Mouse (Mus musculus) liver, adult 2 months (tissue): ENCODE data around the gene Atn1.

Experiments
- CTCF ChIP-seq: fragments of 200-500 bp; IDR thresholded peaks from 2 replicates; pipeline ENCODE4 v1.5.1; 2011; ENCODE audit warnings: low read depth, low read length, control low read depth
- POLR2A ChIP-seq: fragments of 200-500 bp; IDR thresholded peaks from 2 replicates; pipeline ENCODE4 v1.6.1; 2011; ENCODE audit warnings: low read length, control low read depth; ENCODE audit not compliant: insufficient read depth; ENCODE audit errors: extremely low read depth

DNA sequence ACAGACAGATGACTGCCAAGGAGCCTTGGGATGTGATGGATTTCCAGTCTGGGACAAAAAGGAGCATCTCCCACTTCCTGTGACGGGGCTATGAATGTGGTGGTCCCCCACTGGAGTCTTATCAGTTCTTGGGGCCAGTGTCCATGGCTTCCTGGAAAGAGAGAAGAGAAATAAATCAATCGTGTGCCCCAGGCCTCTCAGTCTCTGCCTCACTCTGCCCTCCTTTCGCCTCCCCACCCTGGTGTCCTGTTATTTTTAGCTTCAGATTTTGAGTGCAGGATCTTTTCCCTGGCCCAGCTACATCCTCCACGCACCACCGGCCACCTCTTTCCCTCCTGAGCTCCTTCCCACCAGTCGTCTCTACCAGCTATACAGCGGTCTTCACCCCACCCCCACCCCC is 13.7 kb upstream of the Atn1 start:
- no peak for TF ChIP-seq POLR2A
- no peak for TF ChIP-seq CTCF
